Mouse (Mus musculus): ENCODE data around the gene Cd3e. TPM values are rescaled to one million over a fixed set of nuclear protein-coding genes. Genes with fewer than 3 reads are reported as not detected.
A peak's percentile ranks its signal among the peaks of the same experiment; 100 is the strongest.
"Not testable (repeated sequence)": the region's sequence is repeated elsewhere in the genome, so short reads cannot be mapped to it uniquely, and the experiment has no call there.

Cd3e gene
- total RNA-seq, 1 experiment from 2014 or later, result not detected

DNA sequence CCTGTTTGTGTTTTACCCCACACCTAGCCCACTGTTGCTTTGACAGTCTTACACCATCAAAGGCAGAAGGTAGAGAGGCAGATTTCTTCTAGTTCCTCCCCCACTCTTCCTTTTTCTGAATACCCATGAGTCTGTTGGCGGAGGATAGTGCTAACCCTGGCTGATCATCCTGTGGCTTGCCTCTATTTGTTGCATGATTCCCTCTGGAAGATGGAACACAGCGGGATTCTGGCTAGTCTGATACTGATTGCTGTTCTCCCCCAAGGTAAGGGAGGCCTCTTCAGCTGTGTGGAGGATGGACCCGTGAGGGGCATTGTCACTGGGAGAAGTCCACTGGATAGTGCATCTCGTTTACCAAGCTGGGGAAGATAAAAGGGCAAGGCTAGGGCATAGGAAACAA, 27.8 kb downstream of the Cd3e start, which contains the start of gene Cd3d:
Cd3d (plus strand) TSS at position 111 of the 400 bp plus-strand sequence.
- no peak for ATAC-seq (replicated peaks; ENCODE audit: low read depth, poor library complexity, severe bottlenecking)

DNA sequence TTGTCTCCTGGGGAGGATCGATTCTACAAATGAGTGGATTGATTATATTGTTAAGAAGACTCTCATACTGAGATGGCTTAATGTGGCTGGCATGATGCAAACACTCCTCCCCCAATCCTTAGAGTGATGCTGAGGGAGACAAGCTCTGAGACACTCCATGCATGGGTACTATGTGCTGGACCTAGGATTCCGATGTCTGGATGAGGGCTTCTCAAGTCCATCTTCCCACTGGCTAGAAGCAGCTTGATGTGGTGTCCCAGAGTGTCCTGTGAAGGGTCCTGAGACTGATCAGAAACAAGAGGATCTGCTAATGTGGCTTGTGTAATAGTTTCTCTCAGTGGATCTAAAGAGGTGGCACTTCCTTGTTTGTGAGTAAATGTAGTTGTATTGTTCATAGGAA, 28.3 kb downstream of the Cd3e start:
- no peak for ATAC-seq (replicated peaks; ENCODE audit: low read depth, poor library complexity, severe bottlenecking)

DNA sequence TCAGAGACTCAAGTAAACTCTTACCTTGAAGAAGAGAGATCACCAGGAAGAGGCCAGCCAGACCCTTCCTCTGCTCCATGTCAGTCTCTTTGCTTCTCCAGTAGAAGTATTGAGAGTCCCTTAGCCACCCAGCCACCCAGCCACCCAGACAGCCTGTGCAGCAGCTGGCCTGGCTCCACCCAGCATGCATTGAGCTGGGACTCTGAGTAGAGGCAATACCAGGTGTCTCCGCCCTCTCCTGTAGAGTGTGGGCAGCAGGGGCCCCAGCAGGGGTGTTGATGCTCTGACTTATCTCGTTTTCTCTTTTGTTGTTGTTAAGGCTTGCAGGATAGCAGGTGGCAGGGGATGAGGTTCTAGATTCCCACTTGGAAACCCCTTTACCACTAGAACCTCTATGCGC, 29.2 kb downstream of the Cd3e start, which contains the start of gene Cd3g:
Cd3g (minus strand) TSS at position 190 of the 400 bp plus-strand sequence.
- no peak for ATAC-seq (replicated peaks; ENCODE audit: low read depth, poor library complexity, severe bottlenecking)

DNA sequence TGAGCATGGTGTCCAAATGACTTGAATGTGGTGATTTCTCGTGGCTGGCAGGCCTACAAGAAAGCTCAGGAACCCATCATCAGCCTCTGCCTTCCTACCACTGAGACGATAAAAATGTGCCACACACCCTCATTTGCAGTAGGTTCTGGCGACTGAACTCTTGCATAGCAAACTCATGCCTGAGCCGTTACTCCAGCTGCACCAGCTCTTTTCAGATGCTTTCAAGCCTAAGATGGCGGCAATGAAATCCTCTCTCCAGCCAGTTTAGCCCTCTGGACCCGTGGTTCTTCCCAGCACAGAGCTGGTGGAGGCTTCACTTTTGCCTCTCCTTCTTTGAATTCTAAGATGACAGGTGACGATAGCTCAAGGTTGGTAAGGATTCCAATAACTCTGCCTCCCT, 29.6 kb downstream of the Cd3e start:
- no peak for ATAC-seq (replicated peaks; ENCODE audit: low read depth, poor library complexity, severe bottlenecking)

DNA sequence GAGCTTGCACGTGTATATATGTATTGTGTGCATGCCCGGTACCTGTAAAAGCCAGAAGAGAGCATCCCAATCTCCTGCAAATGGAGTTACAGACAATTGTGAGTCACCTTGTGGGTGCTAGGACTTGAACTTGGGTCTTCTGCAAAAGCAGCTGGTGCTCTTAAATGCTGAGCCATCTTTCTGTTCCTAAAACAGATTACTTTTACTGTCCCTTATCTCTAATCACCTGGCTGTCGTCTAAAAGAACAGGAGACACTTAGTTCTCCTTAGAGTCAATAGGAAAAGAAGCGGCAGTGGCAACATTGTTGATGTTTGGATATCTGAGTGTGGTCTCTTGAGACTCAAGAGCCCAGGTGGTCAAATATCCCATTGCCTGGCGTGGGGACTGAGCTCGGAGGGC, 31.6 kb downstream of the Cd3e start:
- ATAC-seq (replicated peaks; ENCODE audit: low read depth, poor library complexity, severe bottlenecking), result no peak

DNA sequence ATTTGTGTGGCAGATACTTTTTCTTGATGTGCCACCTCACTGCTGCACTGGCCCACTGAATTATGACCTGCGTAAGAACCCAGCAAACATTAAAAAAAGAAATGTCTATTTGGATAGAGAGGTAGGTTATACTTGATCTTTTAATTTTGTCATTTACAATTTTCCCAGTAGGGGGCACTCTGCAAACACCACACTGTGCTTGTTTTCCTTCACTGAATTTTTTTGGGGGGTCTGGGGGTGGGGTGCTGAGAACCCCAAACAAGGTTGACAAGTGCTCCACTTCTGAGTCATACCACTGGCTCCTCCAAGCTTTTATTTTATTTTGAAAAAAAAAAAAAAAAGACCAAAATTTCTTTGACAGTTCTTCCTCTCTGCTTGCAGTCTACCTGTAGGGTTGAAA, 40.0 kb downstream of the Cd3e start:
- no peak for ATAC-seq (replicated peaks; ENCODE audit: low read depth, poor library complexity, severe bottlenecking)

DNA sequence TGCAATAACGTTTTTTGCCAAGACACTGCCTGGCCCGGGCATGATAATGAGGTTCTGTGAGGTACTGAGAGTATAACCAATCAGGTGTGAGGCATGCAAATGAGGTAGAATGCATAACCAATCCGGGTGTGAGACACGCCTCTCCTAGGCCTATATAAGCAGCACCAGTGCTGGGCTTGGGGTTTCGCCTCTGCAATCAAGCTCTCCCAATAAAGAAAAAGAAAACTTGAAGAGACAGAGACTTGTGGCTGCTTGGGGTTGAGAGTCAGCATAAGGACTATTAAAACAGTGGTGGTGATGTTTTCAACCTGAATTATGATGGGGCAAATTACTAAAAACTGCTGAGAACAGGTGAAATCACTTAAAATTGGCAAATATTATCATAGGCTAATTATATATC, 41.7 kb downstream of the Cd3e start:
- not testable (repeated sequence) for ATAC-seq (replicated peaks; ENCODE audit: low read depth, poor library complexity, severe bottlenecking)

DNA sequence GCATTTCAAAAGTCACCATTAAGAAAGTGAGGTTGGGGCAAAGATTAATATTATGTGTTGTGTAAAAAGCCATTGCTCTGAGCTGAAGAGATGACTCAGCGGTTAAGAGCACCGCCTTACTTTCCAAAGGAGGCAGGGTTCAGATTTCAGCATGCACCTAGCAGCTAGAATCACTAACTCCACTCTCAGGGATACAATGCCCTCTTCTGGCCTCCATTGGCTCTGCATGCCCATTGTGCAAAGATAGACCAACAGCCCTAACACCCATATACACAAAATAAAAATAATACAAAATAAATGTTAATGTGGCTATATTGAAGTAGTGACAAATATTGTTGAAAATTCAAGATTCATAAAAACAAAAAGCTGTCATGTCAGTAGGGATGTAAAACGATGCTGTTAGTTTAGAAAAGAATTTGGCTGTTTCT, 42.6 kb downstream of the Cd3e start:
- ATAC-seq (replicated peaks; ENCODE audit: low read depth, poor library complexity, severe bottlenecking), result peak; percentile 78

DNA sequence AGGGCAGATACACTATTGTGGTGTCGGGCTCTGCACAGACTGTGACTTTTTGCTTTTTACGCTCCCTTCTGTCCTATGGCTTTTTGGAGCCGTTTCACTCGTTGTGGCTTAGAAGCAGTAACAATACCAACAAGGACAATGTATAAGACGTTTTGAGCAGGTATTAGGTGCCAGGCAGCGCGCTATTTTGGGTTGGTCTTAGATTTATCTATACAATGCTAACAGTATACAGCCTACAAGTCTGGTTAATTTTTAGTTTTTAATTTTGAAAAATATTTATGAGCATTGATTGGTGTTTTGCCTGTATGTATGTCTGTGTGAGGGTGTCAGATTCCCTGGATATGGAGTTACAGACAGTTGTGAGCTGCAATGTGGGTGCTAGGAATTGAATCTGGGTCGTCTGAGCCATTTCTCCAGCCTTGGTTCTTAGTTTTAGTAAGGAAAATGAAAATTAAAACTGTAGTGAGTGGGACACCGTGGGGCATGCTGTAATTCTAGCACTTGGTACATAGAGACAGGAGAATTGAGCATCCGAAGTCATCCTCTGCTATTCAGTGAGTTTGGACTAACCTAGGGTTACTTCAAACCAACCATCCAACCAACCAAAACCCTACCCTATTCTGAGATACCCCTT, 43.5 kb downstream of the Cd3e start:
- ATAC-seq (replicated peaks; ENCODE audit: low read depth, poor library complexity, severe bottlenecking), result no peak

DNA sequence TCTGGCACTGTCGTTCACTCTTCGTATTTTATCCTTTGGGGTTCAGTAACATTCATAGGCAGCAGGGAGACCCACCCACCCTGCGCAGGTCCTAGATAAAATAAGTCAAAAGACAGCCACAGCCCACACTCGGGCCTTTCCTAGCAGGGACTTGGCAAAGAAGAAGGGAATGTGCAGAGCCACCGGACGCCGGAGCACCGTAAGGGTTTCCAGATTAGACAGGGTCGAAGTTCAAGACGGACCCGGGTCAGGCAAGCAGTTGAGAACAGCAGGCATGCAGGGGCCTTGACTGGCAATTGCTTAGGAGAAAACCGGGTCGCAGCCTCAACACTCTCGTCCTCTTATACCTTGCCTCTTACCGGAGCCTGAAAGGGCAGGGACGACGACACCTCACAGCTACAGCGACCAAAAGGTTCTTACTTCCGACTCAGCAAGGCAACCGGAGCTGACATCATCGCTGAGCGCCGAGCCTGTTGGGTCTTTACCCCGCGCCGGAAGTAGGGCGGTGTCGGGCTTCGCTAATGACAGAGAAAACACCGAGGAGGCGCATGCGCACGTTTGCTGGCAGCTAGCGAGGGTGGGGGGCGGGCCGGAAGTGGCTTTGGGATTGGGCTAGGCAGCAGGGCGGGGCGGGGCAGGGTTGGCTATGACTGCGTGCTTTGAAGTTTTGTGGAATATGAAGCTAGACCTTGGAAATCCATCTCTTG, 44.1 kb downstream of the Cd3e start, which contains the start of gene Ube4a:
Ube4a (minus strand) TSS at position 475 of the 707 bp plus-strand sequence.
- ATAC-seq (replicated peaks; ENCODE audit: low read depth, poor library complexity, severe bottlenecking), result peak; percentile 93

DNA sequence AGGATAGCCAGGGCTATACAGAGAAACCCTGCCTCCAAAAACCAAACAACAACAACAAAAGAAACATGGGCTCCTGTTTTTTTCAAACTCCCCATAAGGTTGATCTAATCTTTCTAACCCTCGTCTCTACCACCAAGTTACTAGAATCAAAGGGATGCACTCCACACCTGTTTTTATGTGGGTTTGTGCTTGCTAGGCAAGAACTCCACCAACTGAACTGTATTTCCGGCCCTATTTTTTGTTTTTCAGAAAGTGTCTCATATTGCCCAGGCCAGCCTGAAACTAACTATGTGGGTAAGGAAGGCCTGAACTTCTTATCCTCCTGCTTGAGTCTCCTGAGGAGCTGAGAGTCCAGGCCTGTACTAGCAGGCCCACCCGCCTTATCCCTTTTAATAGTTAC, 55.0 kb downstream of the Cd3e start:
- no peak for ATAC-seq (replicated peaks; ENCODE audit: low read depth, poor library complexity, severe bottlenecking)

Other genes starting within 250 kb of the Cd3e start
- 167 and 196 TPM in 2 replicates for gene Arcn1, start 241.8 kb downstream of the Cd3e start, total RNA-seq (2017)
- gene Ift46, start 241.7 kb downstream of the Cd3e start, total RNA-seq (2017), result 26.1 and 37.7 TPM in 2 replicates
- gene Tmem25, start 210.3 kb downstream of the Cd3e start, total RNA-seq (2017), result 0.44 and 1.4 TPM in 2 replicates
- not detected in 2 replicates for gene Ttc36, start 206.6 kb downstream of the Cd3e start, total RNA-seq (2017)
- 19.9 and 21.1 TPM in 2 replicates for gene Kmt2a, start 128.3 kb downstream of the Cd3e start, total RNA-seq (2017)
- gene Atp5l, start 88.9 kb downstream of the Cd3e start, total RNA-seq (2017), result 118 and 199 TPM in 2 replicates
- gene Ube4a, start 44.0 kb downstream of the Cd3e start, total RNA-seq (2017), result 33.7 and 52.3 TPM in 2 replicates
- 1.4 TPM in 1 of 2 replicates, not detected in the other for gene Cd3g, start 29.2 kb downstream of the Cd3e start, total RNA-seq (2017)
- gene Cd3d, start 27.8 kb downstream of the Cd3e start, total RNA-seq (2017), result 0.05 TPM in 1 of 2 replicates, not detected in the other
- gene Mpzl2, start 30.2 kb upstream of the Cd3e start, total RNA-seq (2017), result not detected in 2 replicates
- gene Mpzl3, start 45.6 kb upstream of the Cd3e start, total RNA-seq (2017), result 0.27 and 1.0 TPM in 2 replicates
- 1.6 and 6.1 TPM in 2 replicates for gene Jaml, start 69.6 kb upstream of the Cd3e start, total RNA-seq (2017)
- not detected in 2 replicates for gene Scn2b, start 108.2 kb upstream of the Cd3e start, total RNA-seq (2017)
- gene Scn4b, start 128.8 kb upstream of the Cd3e start, total RNA-seq (2017), result not detected in 2 replicates
- gene BC049352, start 172.4 kb upstream of the Cd3e start, total RNA-seq (2017), result not detected in 2 replicates
- gene Tmprss4, start 194.5 kb upstream of the Cd3e start, total RNA-seq (2017), result 0.19 TPM in 1 of 2 replicates, not detected in the other

Data from common myeloid progenitor, adult 5-6 weeks (primary cell).